8 mouse cellular contexts compared by ENCODE assay signal in the genomic region with DNA sequence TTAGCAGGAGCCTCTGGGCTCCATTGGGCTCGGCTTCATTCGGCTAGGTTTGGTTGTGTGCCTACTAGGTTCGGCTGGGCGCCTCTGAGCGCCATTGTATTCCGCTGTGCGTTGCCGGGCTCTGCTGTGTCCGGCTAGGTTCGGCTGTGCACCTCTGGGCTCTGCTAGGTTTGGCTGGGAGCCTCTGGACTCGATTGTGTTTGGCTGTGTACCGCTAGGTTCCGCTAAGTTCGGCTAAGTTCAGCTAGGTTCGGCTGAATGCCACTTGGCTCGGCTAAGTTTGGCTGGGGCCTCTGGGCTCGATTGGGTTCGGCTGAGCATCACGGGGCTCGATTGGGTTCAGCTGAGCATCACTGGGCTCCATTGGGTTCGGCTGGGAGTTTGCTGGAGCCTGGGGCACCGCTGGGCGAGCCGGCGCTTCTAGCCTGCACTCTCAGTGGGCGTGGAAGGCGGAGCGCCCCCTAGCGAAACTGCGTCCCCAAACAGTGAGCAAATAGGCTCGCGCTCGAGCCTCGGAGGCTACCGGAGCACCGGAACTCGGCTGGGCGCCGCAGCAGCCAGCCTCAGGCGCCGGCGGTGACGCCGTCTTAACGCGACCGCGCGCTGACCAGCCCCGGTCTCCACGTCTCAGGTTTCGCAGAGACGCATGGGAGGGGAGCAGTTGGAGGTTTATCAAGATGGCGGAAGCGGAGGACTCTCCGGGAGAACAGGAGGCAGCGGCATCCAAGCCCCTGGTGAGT. TPM values are rescaled to one million over a fixed set of nuclear protein-coding genes. Genes with fewer than 3 reads are reported as not detected.
DNase-seq lines count a peak whose midpoint lies in the region; ATAC-seq and TF ChIP-seq lines count a peak whose summit lies in the region.

No protein-coding gene starts in this region.

- H3K4me2 ChIP-seq in forebrain, postnatal 0 days (ENCODE audit: low read depth): peak overlapping the region; percentile 50
- peak overlapping the region; percentile 51 for H3K4me2 ChIP-seq in lung, postnatal 0 days (replicated peaks; ENCODE audit: low read depth, low read length)

- peak; percentile 64 to 67; a peak in 3 of 4 replicates for TF ChIP-seq POLR2A in MEL (IDR thresholded peaks at IDR 0.05; ENCODE audit: control insufficient read depth in 1 of 2, insufficient read depth in 1 of 2, low read depth in 1 of 2, low read length in 2 of 2, poor library complexity in 1 of 2)
- peak; percentile 34; the same call in 1 of the 2 replicates for TF ChIP-seq POLR2A in cerebellum, adult 2 months (IDR thresholded peaks at IDR 0.05; ENCODE audit: borderline replicate concordance, insufficient read depth, low read length)

- H3K36me3 ChIP-seq in MEL (ENCODE audit: control insufficient read depth in 1 of 2, insufficient read depth in 2 of 2, low read length in 2 of 2): peaks cover 0 to 2% of the 10 kb centered on the region in 2 experiments; a peak in 2 of 4 replicates
- no peaks in the 10 kb centered on the region for H3K36me3 ChIP-seq in forebrain, postnatal 0 days (ENCODE audit: insufficient read depth)
- no peaks in the 10 kb centered on the region for H3K36me3 ChIP-seq in lung, postnatal 0 days (ENCODE audit: insufficient read depth, low read length)

- DNase-seq in MEL (ENCODE audit: low read depth, low spot score): peak; percentile 89
- peak; percentile 93 to 94 for DNase-seq in cerebellum, adult 2 months
- peak; percentile 94 for DNase-seq in forebrain, postnatal 0 days
- DNase-seq in layer of hippocampus, adult 9-11 months: peak; percentile 93
- peak; percentile 92 for DNase-seq in lung, postnatal 0 days (ENCODE audit: low spot score)
- DNase-seq in ovary, postnatal 14 days (ENCODE audit: low spot score): peak; percentile 84
- peak; percentile 94 for DNase-seq in thymus, postnatal 14 days

- H3K27ac ChIP-seq in MEL (ENCODE audit: control insufficient read depth, low read depth, low read length): peak overlapping the region; percentile 62
- peak overlapping the region; percentile 67 for H3K27ac ChIP-seq in cerebellum, adult 2 months (ENCODE audit: insufficient read depth, low read length)
- H3K27ac ChIP-seq in forebrain, postnatal 0 days (ENCODE audit: low read depth, low read length): peak overlapping the region; percentile 89
- peak overlapping the region; percentile 95 for H3K27ac ChIP-seq in lung, postnatal 0 days (ENCODE audit: low read length)

- TF ChIP-seq CTCF in MEL (IDR thresholded peaks at IDR 0.05 in 2 of 3, conservative IDR thresholded peaks at IDR 0.05 in 1 of 3; ENCODE audit: control insufficient read depth in 1 of 3, insufficient read depth in 1 of 3, low read depth in 2 of 3, low read length in 3 of 3, poor library complexity in 1 of 3, severe bottlenecking in 1 of 3): peak; percentile 37 to 78 (median 69)
- peak; percentile 57 for TF ChIP-seq CTCF in cerebellum, adult 2 months (IDR thresholded peaks at IDR 0.05; ENCODE audit: borderline replicate concordance, insufficient read depth, low read depth, low read length)
- peak; percentile 74 for TF ChIP-seq CTCF in forebrain, postnatal 0 days (IDR thresholded peaks at IDR 0.05; ENCODE audit: low read depth)
- peak; percentile 79 for TF ChIP-seq CTCF in lung, postnatal 0 days (IDR thresholded peaks at IDR 0.05)

- WGBS in cerebellum, adult 2 months: 3% methylated on average over 57 of the region's 57 CpGs
- 31% methylated on average over 56 of the region's 57 CpGs for WGBS in forebrain, postnatal 0 days
- 15% methylated on average over 56 of the region's 57 CpGs for WGBS in lung, postnatal 0 days

- H3K4me3 ChIP-seq in MEL (ENCODE audit: control insufficient read depth in 1 of 2, insufficient read depth in 1 of 2, low read depth in 2 of 2, low read length in 2 of 2): peak overlapping the region; percentile 72 to 94
- H3K4me3 ChIP-seq in cerebellum, adult 2 months (replicated peaks; ENCODE audit: insufficient read depth, low read depth, low read length): peak overlapping the region; percentile 78
- H3K4me3 ChIP-seq in forebrain, postnatal 0 days (ENCODE audit: low read depth, low read length): peak overlapping the region; percentile 61
- H3K4me3 ChIP-seq in lung, postnatal 0 days (ENCODE audit: low read depth, low read length): peak overlapping the region; percentile 60

- H3K9me3 ChIP-seq in MEL (replicated peaks; ENCODE audit: insufficient read depth, low read length): no peaks in the 10 kb centered on the region
- no peaks in the 10 kb centered on the region for H3K9me3 ChIP-seq in forebrain, postnatal 0 days (ENCODE audit: low read length)
- no peaks in the 10 kb centered on the region for H3K9me3 ChIP-seq in lung, postnatal 0 days (ENCODE audit: low read length)

- TF ChIP-seq RAD21 in MEL (IDR thresholded peaks at IDR 0.05; ENCODE audit: low read depth, low read length): no peak

- peak; percentile 67 for ATAC-seq in forebrain, postnatal 0 days
- ATAC-seq in hematopoietic stem cell, adult 5-6 weeks (replicated peaks in 1 of 2; ENCODE audit: insufficient read depth in 1 of 2, low FRiP score in 2 of 2, low TSS enrichment in 1 of 2, low read depth in 1 of 2, poor library complexity in 2 of 2, severe bottlenecking in 2 of 2): peak; percentile 62 to 78
- peak; percentile 77 for ATAC-seq in lung, postnatal 0 days

- no peak for TF ChIP-seq EP300 in MEL (IDR thresholded peaks at IDR 0.05; ENCODE audit: low read depth in 1 of 2, low read length in 2 of 2)
- no peak for TF ChIP-seq EP300 in lung, postnatal 0 days (IDR thresholded peaks at IDR 0.05)

- peak overlapping the region; percentile 90 for H3K9ac ChIP-seq in MEL (ENCODE audit: control insufficient read depth, low read depth, low read length, poor library complexity, severe bottlenecking)
- peak overlapping the region; percentile 59 for H3K9ac ChIP-seq in forebrain, postnatal 0 days
- peak overlapping the region; percentile 52 for H3K9ac ChIP-seq in lung, postnatal 0 days (replicated peaks; ENCODE audit: low read depth)

- peaks cover 15% of the 10 kb centered on the region for H3K79me2 ChIP-seq in MEL (ENCODE audit: control insufficient read depth, insufficient read depth, low read length, poor library complexity)

- peaks cover 0 to 10% of the 10 kb centered on the region in 2 experiments; a peak in 2 of 4 replicates for H3K4me1 ChIP-seq in MEL (ENCODE audit: control insufficient read depth in 1 of 2, insufficient read depth in 2 of 2, low read length in 2 of 2)
- H3K4me1 ChIP-seq in cerebellum, adult 2 months (ENCODE audit: control insufficient read depth, insufficient read depth, low read length): peaks cover 2% of the 10 kb centered on the region; the same call in 1 of the 2 replicates
- H3K4me1 ChIP-seq in forebrain, postnatal 0 days (ENCODE audit: insufficient read depth): no peaks in the 10 kb centered on the region
- no peaks in the 10 kb centered on the region for H3K4me1 ChIP-seq in lung, postnatal 0 days (ENCODE audit: insufficient read depth, low read depth, low read length)

- peaks cover 0 to 1% of the 10 kb centered on the region in 2 experiments; a peak in 1 of 4 replicates for H3K27me3 ChIP-seq in MEL (ENCODE audit: control insufficient read depth in 1 of 2, insufficient read depth in 2 of 2, low read length in 2 of 2)
- H3K27me3 ChIP-seq in cerebellum, adult 2 months (ENCODE audit: control insufficient read depth, insufficient read depth, low read length): no peaks in the 10 kb centered on the region
- no peaks in the 10 kb centered on the region for H3K27me3 ChIP-seq in forebrain, postnatal 0 days (ENCODE audit: insufficient read depth, low read length)
- H3K27me3 ChIP-seq in lung, postnatal 0 days (replicated peaks; ENCODE audit: insufficient read depth, low read length): no peaks in the 10 kb centered on the region

TF ChIP-seq in MEL, 35 proteins besides CTCF, POLR2A, EP300 and RAD21 (continues in another document):
- TF ChIP-seq ELF1 (IDR thresholded peaks at IDR 0.05; ENCODE audit: low read depth, low read length) (peak; percentile 64), GATA1 (IDR thresholded peaks at IDR 0.05; ENCODE audit: low read depth, low read length) (peak; percentile 35; the same call in 1 of the 2 replicates), TAL1 (IDR thresholded peaks at IDR 0.05; ENCODE audit: low read length) (no peak), SMC3 (IDR thresholded peaks at IDR 0.05; ENCODE audit: low read depth, low read length) (no peak), NRF1 (IDR thresholded peaks at IDR 0.05; ENCODE audit: insufficient read depth, low read depth, low read length, poor library complexity, severe bottlenecking) (no peak), ETS1 (IDR thresholded peaks at IDR 0.05; ENCODE audit: low read depth, low read length) (peak; percentile 31; the same call in 1 of the 2 replicates), POLR2AphosphoS2 (IDR thresholded peaks at IDR 0.05; ENCODE audit: low read length) (peak; percentile 48; the same call in 1 of the 2 replicates), CHD1 (IDR thresholded peaks at IDR 0.05; ENCODE audit: low read depth, low read length) (no peak), USF1 (IDR thresholded peaks at IDR 0.05; ENCODE audit: low read depth, low read length) (no peak), GABPA (IDR thresholded peaks at IDR 0.05; ENCODE audit: low read depth, low read length) (no peak), MXI1 (IDR thresholded peaks at IDR 0.05; ENCODE audit: low read depth, low read length) (peak; percentile 71), MAX (IDR thresholded peaks at IDR 0.05; ENCODE audit: low read length) (0 out of 2 replicates have a peak, but pooled peaks have one; percentile 14), NELFE (IDR thresholded peaks at IDR 0.05; ENCODE audit: low read depth, low read length) (peak; percentile 60), MAZ (IDR thresholded peaks at IDR 0.05; ENCODE audit: low read depth, low read length) (no peak)

RNA-seq across cellular contexts. Expression of a gene that starts 1.6 kb away (rescaled TPM):
- total RNA-seq in MEL (2012; rRNA removed): 15.3 and 19.0 TPM in 2 replicates
- 10 to 100 TPM in 1 of 2 experiments, not detected in 1; 20.2 TPM for polyA plus RNA-seq in MEL (2012; ENCODE audit: insufficient read depth in 1 of 2, insufficient read length in 2 of 2, low read depth in 1 of 2, low replicate concordance in 2 of 2, missing spikeins in 1 of 2)
- 22.0 and 23.6 TPM in 2 replicates for polyA plus RNA-seq in cerebellum, adult 2 months (2012; rRNA removed)
- total RNA-seq in forebrain, postnatal 0 days (2014; rRNA removed): 30.1 and 39.8 TPM in 2 replicates
- 6.9 and 11.9 TPM in 2 replicates for polyA plus RNA-seq in forebrain, postnatal 0 days (2015; fragmentation: Nextera tagmentation; extraction: Ambion mirVana)
- total RNA-seq in hematopoietic stem cell, adult 5-6 weeks (2017): 35.3 and 38.3 TPM in 2 replicates
- polyA plus RNA-seq in lung, postnatal 0 days (2015; fragmentation: Nextera tagmentation; extraction: Ambion mirVana): 42.3 and 42.5 TPM in 2 replicates

RNA-seq across cellular contexts. Expression of a gene that starts 46.9 kb away (rescaled TPM):
- total RNA-seq in MEL (2012; rRNA removed): not detected in 2 replicates
- not detected for polyA plus RNA-seq in MEL (2012; ENCODE audit: insufficient read depth in 1 of 2, insufficient read length in 2 of 2, low read depth in 1 of 2, low replicate concordance in 2 of 2, missing spikeins in 1 of 2)
- polyA plus RNA-seq in cerebellum, adult 2 months (2012; rRNA removed): 30.7 and 30.8 TPM in 2 replicates
- 42.1 and 46.5 TPM in 2 replicates for total RNA-seq in forebrain, postnatal 0 days (2014; rRNA removed)
- polyA plus RNA-seq in forebrain, postnatal 0 days (2015; fragmentation: Nextera tagmentation; extraction: Ambion mirVana): 16.9 and 26.8 TPM in 2 replicates
- 4.0 and 5.8 TPM in 2 replicates for total RNA-seq in hematopoietic stem cell, adult 5-6 weeks (2017)
- 17.7 and 18.9 TPM in 2 replicates for polyA plus RNA-seq in lung, postnatal 0 days (2015; fragmentation: Nextera tagmentation; extraction: Ambion mirVana)

Comparison
In these comparisons a context has a peak if more than half of its experiments do, and no peak if none do; other contexts are left out.
1. Peak in every context shown above with its lines: DNase-seq, ATAC-seq, H3K4me3 ChIP-seq and H3K27ac ChIP-seq.
2. RNA of a gene that starts 46.9 kb away (polyA plus RNA-seq): 30.7 to 30.8 TPM in cerebellum, adult 2 months, 16.9 to 26.8 TPM in forebrain, postnatal 0 days and 17.7 to 18.9 TPM in lung, postnatal 0 days; not detected in MEL; every median in the first group is over 10 times any median in the second.